Mouse (Mus musculus) heart, embryonic 14.5 days (tissue): ENCODE data around the gene Gm28038. TPM values are rescaled to one million over a fixed set of nuclear protein-coding genes. Genes with fewer than 3 reads are reported as not detected.

Experiments
- ATAC-seq: fragments of 200-750 bp; cut with Nextera tagmentation; 2 replicates; pipeline ENCODE4 v1.8.0; 2017; ENCODE audit warnings: low read depth, moderate TSS enrichment; ENCODE audit not compliant: insufficient number of reproducible peaks, insufficient read depth, low FRiP score
- H3K27ac ChIP-seq, 2 experiments: fragments of 200-500 bp in 1 of 2; fragments of 300-500 bp in 1 of 2; sonication (generic) in 1 of 2; replicated peaks in 1 of 2; 2 replicates each; pipeline ENCODE4 v1.5.1; 2012 to 2014; ENCODE audit warnings: low read depth in 2 of 2, low read length in 2 of 2, control low read depth in 1 of 2, mild to moderate bottlenecking in 1 of 2, mixed read lengths in 1 of 2; ENCODE audit not compliant: control insufficient read depth in 1 of 2, insufficient read depth in 1 of 2
- H3K27me3 ChIP-seq: fragments of 300-500 bp; sonication (generic); 2 replicates; pipeline ENCODE4 v1.6.1; 2014; ENCODE audit warnings: mild to moderate bottlenecking, low read length, control low read depth; ENCODE audit not compliant: control insufficient read depth, insufficient read depth
- H3K36me3 ChIP-seq: fragments of 300-500 bp; sonication (generic); 2 replicates; pipeline ENCODE4 v1.6.1; 2014; ENCODE audit warnings: mild to moderate bottlenecking, control low read depth, low read length, mixed read lengths; ENCODE audit not compliant: control insufficient read depth, insufficient read depth
- H3K4me1 ChIP-seq, 2 experiments: fragments of 200-500 bp in 1 of 2; fragments of 300-500 bp in 1 of 2; sonication (generic) in 1 of 2; 2 replicates each; pipeline ENCODE4 v1.6.1; 2012 to 2014; ENCODE audit warnings: low read length in 2 of 2, control low read depth in 1 of 2, mixed read lengths in 1 of 2; ENCODE audit not compliant: control insufficient read depth in 2 of 2, insufficient read depth in 2 of 2
- H3K4me2 ChIP-seq: fragments of 300-500 bp; sonication (generic); 2 replicates; pipeline ENCODE4 v1.6.1; 2014; ENCODE audit warnings: mild to moderate bottlenecking, low read length
- H3K4me3 ChIP-seq, 2 experiments: fragments of 200-500 bp in 1 of 2; fragments of 300-500 bp in 1 of 2; sonication (generic) in 1 of 2; 2 replicates each; pipeline ENCODE4 v1.5.1; 2012 to 2014; ENCODE audit warnings: low read length in 2 of 2, mild to moderate bottlenecking in 2 of 2, control low read depth in 1 of 2, low read depth in 1 of 2, moderate library complexity in 1 of 2; ENCODE audit not compliant: control insufficient read depth in 1 of 2, insufficient read depth in 1 of 2
- H3K9ac ChIP-seq: fragments of 300-500 bp; sonication (generic); 2 replicates; pipeline ENCODE4 v1.6.1; 2014; ENCODE audit warnings: mild to moderate bottlenecking, low read length
- H3K9me3 ChIP-seq: fragments of 300-500 bp; sonication (generic); 2 replicates; pipeline ENCODE4 v1.6.1; 2016; ENCODE audit warnings: low read length, control low read depth; ENCODE audit not compliant: control insufficient read depth
- WGBS: fragments of 180-500 bp; shearing (Covaris S2); extraction: QIAGEN DNeasy Blood & Tissue Kit; methylation state at CpG from one replicate; pipeline ENCODE4 v1.1.7; 2014; 5-methylcytosine and 5-hydroxymethylcytosine counted together
- polyA plus RNA-seq: library from polyadenylated mRNA; unstranded; fragments of >200 nt; fragmentation: Nextera tagmentation; extraction: Ambion mirVana; gene quantifications from 2 replicates; pipeline ENCODE4 v1.2.1, GENCODE M21; 2014

The Gm28038 gene
- polyA plus RNA-seq, 1 experiment from 2014 or later, result not detected

DNA sequence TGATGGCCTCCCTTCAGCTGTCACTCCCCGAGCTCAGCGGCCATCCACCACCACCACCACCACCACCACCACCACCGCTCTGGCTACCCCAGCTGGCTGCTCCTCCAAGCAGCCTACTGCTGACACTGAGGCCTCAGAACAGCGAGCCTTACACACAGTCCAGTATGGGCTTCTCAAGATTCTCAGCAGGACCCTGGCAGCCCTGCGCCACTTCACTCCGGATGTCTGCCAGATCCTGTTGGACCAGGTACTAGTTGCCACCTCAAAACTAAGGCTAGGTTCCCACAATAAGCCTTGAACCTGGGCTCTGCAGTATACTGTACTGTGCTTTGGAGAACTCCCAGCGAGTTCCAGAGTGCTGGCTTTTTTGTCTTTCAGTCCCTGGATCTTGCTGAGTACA, 61.7 kb downstream of the Gm28038 start:
- no peak overlapping the region for H3K4me2 ChIP-seq
- H3K4me3 ChIP-seq, result no peak overlapping the region
- no peak for ATAC-seq
- H3K36me3 ChIP-seq, result peaks cover 99% of the 10 kb centered on the region
- H3K9ac ChIP-seq, result no peak overlapping the region
- H3K4me1 ChIP-seq, result peaks cover 13 to 17% of the 10 kb centered on the region in 2 experiments
- H3K27ac ChIP-seq, result 0 out of 4 replicates have a peak overlapping the region, but pooled peaks of 1 of the 2 experiments have one; percentile 71
- no peaks in the 10 kb centered on the region for H3K9me3 ChIP-seq
- whole genome bisulfite sequencing, result 90% methylated on average over 7 of the region's 7 CpGs
- H3K27me3 ChIP-seq, result no peaks in the 10 kb centered on the region

DNA sequence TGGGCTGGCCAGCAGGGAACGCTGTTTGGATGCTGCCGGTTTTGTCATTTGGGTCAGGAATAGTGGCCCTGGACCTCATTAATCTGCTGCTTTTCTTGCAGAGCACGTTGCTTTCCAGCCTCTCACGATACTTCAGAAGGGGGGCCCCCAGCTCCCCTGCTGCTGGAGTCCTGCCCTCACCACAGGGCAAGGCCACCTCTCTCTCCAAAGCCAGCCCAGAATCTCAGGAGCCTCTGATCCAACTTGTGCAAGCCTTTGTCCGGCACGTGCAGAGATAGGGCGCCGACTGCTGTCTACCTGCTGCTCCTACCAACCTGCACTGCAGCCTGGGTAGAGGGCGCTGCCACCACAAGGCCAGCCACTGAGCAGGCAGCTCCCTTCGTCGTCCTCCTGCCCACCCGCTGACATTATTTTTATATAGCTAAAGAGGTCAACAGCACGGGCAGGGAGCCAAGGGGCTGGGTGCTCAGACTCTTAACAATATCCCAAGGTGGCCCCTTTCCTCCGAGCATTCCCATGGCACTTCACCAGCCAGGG, 62.8 kb downstream of the Gm28038 start:
- Histone ChIP-seq H3K9ac (peak overlapping the region; percentile 32), H3K4me3 (no peak overlapping the region), H3K36me3 (peaks cover 99% of the 10 kb centered on the region), H3K4me2 (no peak overlapping the region), H3K4me1 (peaks cover 13 to 17% of the 10 kb centered on the region in 2 experiments), H3K27ac (peak overlapping the region; percentile 71 to 82), H3K27me3 (no peaks in the 10 kb centered on the region), H3K9me3 (no peaks in the 10 kb centered on the region)
- WGBS, result 42% methylated on average over 14 of the region's 14 CpGs
- ATAC-seq, result peak; percentile 66

DNA sequence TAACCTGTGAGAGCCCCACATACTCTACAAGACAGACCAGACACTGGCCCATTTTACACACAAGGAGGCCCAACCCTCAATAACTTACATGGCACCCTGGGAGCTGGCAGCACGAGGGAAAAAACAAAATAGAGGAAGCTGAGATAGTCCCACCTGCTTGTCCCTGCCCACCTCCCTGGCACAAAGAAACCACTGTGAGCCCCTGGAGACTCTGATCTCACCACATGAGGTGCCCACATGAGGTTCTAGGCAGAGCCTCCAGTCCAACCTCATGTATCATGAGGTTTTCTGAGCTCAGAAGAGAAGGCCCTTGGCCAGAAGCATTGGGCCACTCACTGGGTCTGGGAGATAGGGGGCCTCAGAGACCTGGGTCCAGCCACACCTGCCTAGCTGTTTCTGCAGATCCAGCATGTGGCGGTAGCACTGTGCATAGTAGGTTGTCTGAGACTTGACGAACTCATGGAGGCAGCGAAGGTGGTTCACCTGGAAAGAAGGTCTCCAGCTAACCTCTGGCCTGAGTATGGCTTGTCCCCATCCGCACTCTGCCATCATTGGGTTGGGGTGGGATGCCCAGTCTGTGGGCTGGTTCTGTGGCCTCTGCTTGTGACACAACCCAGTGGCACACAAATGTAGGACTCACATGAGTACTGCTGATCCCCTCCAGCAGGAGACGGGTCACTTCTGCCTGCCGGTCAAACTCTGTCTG, 65.3 kb downstream of the Gm28038 start:
- Histone ChIP-seq H3K4me2 (no peak overlapping the region), H3K9ac (no peak overlapping the region), H3K27ac (no peak overlapping the region), H3K9me3 (no peaks in the 10 kb centered on the region), H3K27me3 (no peaks in the 10 kb centered on the region), H3K36me3 (peaks cover 99% of the 10 kb centered on the region), H3K4me3 (no peak overlapping the region), H3K4me1 (peaks cover 13 to 17% of the 10 kb centered on the region in 2 experiments)
- ATAC-seq, result no peak
- WGBS, result 89% methylated on average over 7 of the region's 7 CpGs

DNA sequence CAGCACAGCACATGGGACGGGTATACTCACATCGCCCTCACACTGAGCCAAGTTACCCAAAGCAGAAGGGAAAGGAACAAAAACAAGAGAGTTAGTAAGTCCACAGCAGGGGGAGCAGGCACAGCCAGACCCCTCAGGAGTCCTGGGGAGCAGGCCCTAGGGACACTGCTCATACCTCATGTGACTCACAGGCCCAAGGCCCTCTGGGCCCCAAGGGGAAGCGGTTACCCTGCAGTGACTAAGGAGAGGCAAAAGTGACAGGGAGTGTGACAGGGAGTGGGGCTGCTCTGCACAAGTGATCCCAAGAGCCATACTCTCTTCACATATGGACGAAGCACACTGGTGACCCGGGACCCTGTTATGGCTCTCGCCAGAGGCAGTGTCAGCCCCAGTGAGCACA, 68.4 kb downstream of the Gm28038 start:
- H3K4me1 ChIP-seq, result peaks cover 6 to 8% of the 10 kb centered on the region in 2 experiments; a peak in 3 of 4 replicates
- no peaks in the 10 kb centered on the region for H3K9me3 ChIP-seq
- H3K9ac ChIP-seq, result no peak overlapping the region
- H3K27me3 ChIP-seq, result no peaks in the 10 kb centered on the region
- no peak overlapping the region for H3K27ac ChIP-seq
- no peak overlapping the region for H3K4me3 ChIP-seq
- WGBS, result 88% methylated on average over 6 of the region's 6 CpGs
- H3K36me3 ChIP-seq, result peaks cover 91% of the 10 kb centered on the region
- H3K4me2 ChIP-seq, result no peak overlapping the region
- ATAC-seq, result no peak

Other genes with a start within 250 kb of the Gm28038 start
- 18.9 and 21.8 TPM in 2 replicates for gene Wdr34, start 232.2 kb upstream of the Gm28038 start, polyA plus RNA-seq
- gene Set, start 223.7 kb upstream of the Gm28038 start, polyA plus RNA-seq, result 218 and 223 TPM in 2 replicates
- gene Pkn3, start 203.4 kb upstream of the Gm28038 start, polyA plus RNA-seq, result 10.0 and 10.3 TPM in 2 replicates
- 28.2 and 38.5 TPM in 2 replicates for gene Zdhhc12, start 187.4 kb upstream of the Gm28038 start, polyA plus RNA-seq
- 7.8 and 8.9 TPM in 2 replicates for gene Zer1, start 156.5 kb upstream of the Gm28038 start, polyA plus RNA-seq
- 9.0 and 9.9 TPM in 2 replicates for gene Tbc1d13, start 147.3 kb upstream of the Gm28038 start, polyA plus RNA-seq
- gene Endog, start 109.5 kb upstream of the Gm28038 start, polyA plus RNA-seq, result 40.3 and 43.2 TPM in 2 replicates
- 24.7 and 28.0 TPM in 2 replicates for gene Spout1, start 102.6 kb upstream of the Gm28038 start, polyA plus RNA-seq
- 22.0 and 26.0 TPM in 2 replicates for gene Kyat1, start 75.2 kb upstream of the Gm28038 start, polyA plus RNA-seq
- gene Lrrc8a, start 43.3 kb upstream of the Gm28038 start, polyA plus RNA-seq, result 47.4 and 52.7 TPM in 2 replicates
- gene Gm28035, start 40.5 kb upstream of the Gm28038 start, polyA plus RNA-seq, result 0.13 and 0.55 TPM in 2 replicates
- 10.8 TPM in 2 replicates for gene Phyhd1, start 14.8 kb upstream of the Gm28038 start, polyA plus RNA-seq
- 33.0 and 33.4 TPM in 2 replicates for gene Dolk, start 5.3 kb downstream of the Gm28038 start, polyA plus RNA-seq
- 23.9 and 26.2 TPM in 2 replicates for gene Nup188, start 5.4 kb downstream of the Gm28038 start, polyA plus RNA-seq
- 94.6 and 97.3 TPM in 2 replicates for gene Sh3glb2, start 78.3 kb downstream of the Gm28038 start, polyA plus RNA-seq
- gene Miga2, start 83.2 kb downstream of the Gm28038 start, polyA plus RNA-seq, result 28.3 and 31.6 TPM in 2 replicates
- 16.8 and 20.8 TPM in 2 replicates for gene Dolpp1, start 111.2 kb downstream of the Gm28038 start, polyA plus RNA-seq
- 127 and 135 TPM in 2 replicates for gene Crat, start 134.8 kb downstream of the Gm28038 start, polyA plus RNA-seq
- 42.0 and 61.2 TPM in 2 replicates for gene Ptpa, start 135.0 kb downstream of the Gm28038 start, polyA plus RNA-seq
- 3.5 and 4.2 TPM in 2 replicates for gene Ier5l, start 193.2 kb downstream of the Gm28038 start, polyA plus RNA-seq